Mouse (Mus musculus): ENCODE data around the gene Pard3b.

The Pard3b gene

GRCm38 (mm10) chr1:62635203-62635602, 996.6 kb downstream of the Pard3b start:
- ATAC-seq (ENCODE audit: low TSS enrichment): no peak

GRCm38 (mm10) chr1:62636906-62637673, 998.5 kb downstream of the Pard3b start:
- ATAC-seq (ENCODE audit: low TSS enrichment): no peak

- no peak for ATAC-seq (ENCODE audit: low TSS enrichment)
These were observed 1000.4 kb downstream of the Pard3b start for GRCm38 (mm10) chr1:62639012-62639411.

GRCm38 (mm10) chr1:62639440-62639839, 1000.8 kb downstream of the Pard3b start:
- no peak for ATAC-seq (ENCODE audit: low TSS enrichment)

GRCm38 (mm10) chr1:62644631-62645278, 1006.1 kb downstream of the Pard3b start:
- ATAC-seq (ENCODE audit: low TSS enrichment): no peak

- no peak for ATAC-seq (ENCODE audit: low TSS enrichment)
These were observed 1008.2 kb downstream of the Pard3b start for GRCm38 (mm10) chr1:62646812-62647211.

GRCm38 (mm10) chr1:62648116-62648515, 1009.5 kb downstream of the Pard3b start:
- ATAC-seq (ENCODE audit: low TSS enrichment): no peak

- no peak for ATAC-seq (ENCODE audit: low TSS enrichment)
These were observed 1010.0 kb downstream of the Pard3b start for GRCm38 (mm10) chr1:62648591-62648990.

GRCm38 (mm10) chr1:62650491-62650890, 1011.9 kb downstream of the Pard3b start:
- ATAC-seq (ENCODE audit: low TSS enrichment): no peak

- no peak for ATAC-seq (ENCODE audit: low TSS enrichment)
These were observed 1015.8 kb downstream of the Pard3b start for GRCm38 (mm10) chr1:62654436-62654835.

GRCm38 (mm10) chr1:62664960-62665645, 1026.5 kb downstream of the Pard3b start:
- ATAC-seq (ENCODE audit: low TSS enrichment): no peak

- ATAC-seq (ENCODE audit: low TSS enrichment): no peak
These were observed 1027.4 kb downstream of the Pard3b start for GRCm38 (mm10) chr1:62665771-62666730.

- ATAC-seq (ENCODE audit: low TSS enrichment): no peak
These were observed 1028.2 kb downstream of the Pard3b start for GRCm38 (mm10) chr1:62666780-62667179.

- no peak for ATAC-seq (ENCODE audit: low TSS enrichment)
These were observed 1040.2 kb downstream of the Pard3b start for GRCm38 (mm10) chr1:62678611-62679344.

- no peak for ATAC-seq (ENCODE audit: low TSS enrichment)
These were observed 1040.8 kb downstream of the Pard3b start for GRCm38 (mm10) chr1:62679466-62679865.

- peak; percentile 80 for ATAC-seq (ENCODE audit: low TSS enrichment)
These were observed 1044.1 kb downstream of the Pard3b start for GRCm38 (mm10) chr1:62682456-62683385.

GRCm38 (mm10) chr1:62683498-62683897, 1044.9 kb downstream of the Pard3b start:
- no peak for ATAC-seq (ENCODE audit: low TSS enrichment)

- ATAC-seq (ENCODE audit: low TSS enrichment): peak; percentile 97
These were observed 1048.9 kb downstream of the Pard3b start for GRCm38 (mm10) chr1:62687511-62687910.

- ATAC-seq (ENCODE audit: low TSS enrichment): no peak
These were observed 1052.6 kb downstream of the Pard3b start for GRCm38 (mm10) chr1:62691175-62691574.
